ENCODE assay signal across 8 mouse cellular contexts in the genomic region with DNA sequence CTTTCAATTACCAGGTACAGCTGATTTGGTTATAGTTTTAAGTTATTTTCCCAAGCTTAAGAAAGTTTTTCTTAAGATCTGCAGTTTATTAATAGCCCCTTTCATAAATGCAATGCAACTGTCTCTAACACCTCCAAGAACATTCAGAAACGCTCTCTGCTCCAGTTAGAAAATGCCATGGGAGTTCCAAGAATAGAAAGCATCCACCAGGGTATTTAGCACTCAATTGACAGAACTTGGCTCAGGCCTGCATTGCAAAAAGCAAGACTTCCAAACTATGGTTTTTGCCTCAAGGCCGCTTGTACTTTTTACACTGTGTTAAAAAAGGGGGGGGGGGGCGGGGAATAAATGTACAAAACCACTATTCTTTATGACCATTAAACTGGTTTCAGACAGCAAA. TPM values are rescaled to one million over a fixed set of nuclear protein-coding genes. Genes with fewer than 3 reads are reported as not detected.
DNase-seq lines count a peak whose midpoint lies in the region; ATAC-seq and TF ChIP-seq lines count a peak whose summit lies in the region.

No protein-coding gene starts in this region.

- no peaks in the 10 kb centered on the region for H3K9me3 ChIP-seq in embryonic facial prominence, embryonic 13.5 days
- H3K9me3 ChIP-seq in intestine, embryonic 15.5 days, result no peaks in the 10 kb centered on the region
- no peaks in the 10 kb centered on the region for H3K9me3 ChIP-seq in midbrain, embryonic 16.5 days (replicated peaks; ENCODE audit: control insufficient read depth, low read length, poor library complexity, severe bottlenecking)

- H3K27me3 ChIP-seq in embryonic facial prominence, embryonic 13.5 days, result peaks cover 15% of the 10 kb centered on the region
- no peaks in the 10 kb centered on the region for H3K27me3 ChIP-seq in intestine, embryonic 15.5 days (replicated peaks)
- no peaks in the 10 kb centered on the region for H3K27me3 ChIP-seq in midbrain, embryonic 16.5 days (ENCODE audit: control insufficient read depth, insufficient read depth, low read depth, low read length)

- peak overlapping the region; percentile 87 for H3K4me3 ChIP-seq in layer of hippocampus, adult 2 months
- H3K4me3 ChIP-seq in embryonic facial prominence, embryonic 13.5 days, result peak overlapping the region; percentile 81
- H3K4me3 ChIP-seq in intestine, embryonic 15.5 days (replicated peaks), result no peak overlapping the region
- H3K4me3 ChIP-seq in midbrain, embryonic 16.5 days (ENCODE audit: low read depth, low read length), result peak overlapping the region; percentile 90; the same call in 1 of the 2 replicates

- 37% methylated on average over 3 of the region's 3 CpGs for WGBS in embryonic facial prominence, embryonic 13.5 days
- WGBS in intestine, embryonic 15.5 days, result 53% methylated on average over 3 of the region's 3 CpGs
- WGBS in midbrain, embryonic 16.5 days, result 33% methylated on average over 3 of the region's 3 CpGs

- DNase-seq in layer of hippocampus, adult 2 months (ENCODE audit: low spot score in 2 of 2), result peak; percentile 34 to 52
- DNase-seq in layer of hippocampus, postnatal 36 days, result no peak
- DNase-seq in embryo, embryonic 10 days (ENCODE audit: low spot score), result no peak
- no peak for DNase-seq in ovary, postnatal 14 days (ENCODE audit: low spot score)

- peaks cover 19% of the 10 kb centered on the region for H3K4me1 ChIP-seq in embryonic facial prominence, embryonic 13.5 days
- H3K4me1 ChIP-seq in intestine, embryonic 15.5 days (replicated peaks), result 0 out of 2 replicates have a peak, but pooled peaks cover 10% of the 10 kb centered on the region
- peaks cover 21% of the 10 kb centered on the region for H3K4me1 ChIP-seq in midbrain, embryonic 16.5 days (ENCODE audit: control insufficient read depth, insufficient read depth, low read length)

- no peaks in the 10 kb centered on the region for H3K36me3 ChIP-seq in embryonic facial prominence, embryonic 13.5 days
- no peaks in the 10 kb centered on the region for H3K36me3 ChIP-seq in intestine, embryonic 15.5 days
- H3K36me3 ChIP-seq in midbrain, embryonic 16.5 days (ENCODE audit: control insufficient read depth, insufficient read depth, low read length), result no peaks in the 10 kb centered on the region

- peak overlapping the region; percentile 95 for H3K4me2 ChIP-seq in embryonic facial prominence, embryonic 13.5 days
- peak overlapping the region; percentile 89 for H3K4me2 ChIP-seq in intestine, embryonic 15.5 days (replicated peaks)
- H3K4me2 ChIP-seq in midbrain, embryonic 16.5 days (ENCODE audit: low read length), result peak overlapping the region; percentile 97

- no peak for ATAC-seq in embryonic facial prominence, embryonic 13.5 days (ENCODE audit: insufficient number of reproducible peaks, insufficient read depth, low FRiP score, low TSS enrichment, low read depth)
- no peak for ATAC-seq in intestine, embryonic 15.5 days
- no peak for ATAC-seq in midbrain, embryonic 16.5 days
- no peak for ATAC-seq in megakaryocyte progenitor cell, adult 5-6 weeks (replicated peaks; ENCODE audit: poor library complexity)

- no peak overlapping the region for H3K9ac ChIP-seq in embryonic facial prominence, embryonic 13.5 days
- no peak overlapping the region for H3K9ac ChIP-seq in intestine, embryonic 15.5 days
- 0 out of 2 replicates have a peak overlapping the region, but pooled peaks have one; percentile 96 for H3K9ac ChIP-seq in midbrain, embryonic 16.5 days (ENCODE audit: low read depth, low read length)

- TF ChIP-seq CTCF in layer of hippocampus, adult 2 months (conservative IDR thresholded peaks at IDR 0.05), result no peak

- H3K27ac ChIP-seq in layer of hippocampus, adult 2 months, result peak overlapping the region; percentile 98
- no peak overlapping the region for H3K27ac ChIP-seq in embryonic facial prominence, embryonic 13.5 days
- H3K27ac ChIP-seq in intestine, embryonic 15.5 days, result no peak overlapping the region
- H3K27ac ChIP-seq in midbrain, embryonic 16.5 days (ENCODE audit: low read length), result peak overlapping the region; percentile 84; the same call in 1 of the 2 replicates

RNA-seq across cellular contexts. Expression of a gene that starts 0.6 kb away (rescaled TPM):
- total RNA-seq in layer of hippocampus, adult 2 months (2021), result 10 to 100 TPM; 51.2 to 52.4 TPM
- 10 to 100 TPM; 48.8 to 56.0 TPM for total RNA-seq in layer of hippocampus, postnatal 36 days (2021)
- 6.4 and 6.8 TPM in 2 replicates for polyA plus RNA-seq in embryonic facial prominence, embryonic 13.5 days (2015; fragmentation: Nextera tagmentation; extraction: Ambion mirVana)
- polyA plus RNA-seq in intestine, embryonic 15.5 days (2015; fragmentation: Nextera tagmentation; extraction: Ambion mirVana), result 12.3 and 12.6 TPM in 2 replicates
- 14.8 and 15.2 TPM in 2 replicates for polyA plus RNA-seq in midbrain, embryonic 16.5 days (2015; fragmentation: Nextera tagmentation; extraction: Ambion mirVana)
- total RNA-seq in megakaryocyte progenitor cell, adult 5-6 weeks (2015), result 11.4 and 13.7 TPM in 2 replicates
- total RNA-seq in megakaryocyte progenitor cell, adult 5-6 weeks (2017), result 5.5 and 5.9 TPM in 2 replicates

RNA-seq across cellular contexts. Expression of a gene that starts 4.5 kb away (rescaled TPM):
- 1 to 10 TPM; 7.4 to 9.2 TPM for total RNA-seq in layer of hippocampus, adult 2 months (2021)
- 1 to 10 TPM; 4.7 to 8.4 TPM for total RNA-seq in layer of hippocampus, postnatal 36 days (2021)
- 0.30 and 0.77 TPM in 2 replicates for polyA plus RNA-seq in embryonic facial prominence, embryonic 13.5 days (2015; fragmentation: Nextera tagmentation; extraction: Ambion mirVana)
- polyA plus RNA-seq in intestine, embryonic 15.5 days (2015; fragmentation: Nextera tagmentation; extraction: Ambion mirVana), result 1.1 and 1.2 TPM in 2 replicates
- polyA plus RNA-seq in midbrain, embryonic 16.5 days (2015; fragmentation: Nextera tagmentation; extraction: Ambion mirVana), result 0.78 and 1.4 TPM in 2 replicates
- total RNA-seq in megakaryocyte progenitor cell, adult 5-6 weeks (2015), result 0.12 TPM in 1 of 2 replicates, not detected in the other
- 0.21 TPM in 1 of 2 replicates, not detected in the other for total RNA-seq in megakaryocyte progenitor cell, adult 5-6 weeks (2017)

RNA-seq across cellular contexts. Expression of a gene that starts 27.0 kb away (rescaled TPM):
- 100 to 1,000 TPM; 105 to 114 TPM for total RNA-seq in layer of hippocampus, adult 2 months (2021)
- 100 to 1,000 TPM; 102 to 122 TPM for total RNA-seq in layer of hippocampus, postnatal 36 days (2021)
- polyA plus RNA-seq in embryonic facial prominence, embryonic 13.5 days (2015; fragmentation: Nextera tagmentation; extraction: Ambion mirVana), result 45.4 and 47.6 TPM in 2 replicates
- 29.7 and 29.9 TPM in 2 replicates for polyA plus RNA-seq in intestine, embryonic 15.5 days (2015; fragmentation: Nextera tagmentation; extraction: Ambion mirVana)
- polyA plus RNA-seq in midbrain, embryonic 16.5 days (2015; fragmentation: Nextera tagmentation; extraction: Ambion mirVana), result 48.9 and 52.6 TPM in 2 replicates
- 28.5 and 45.0 TPM in 2 replicates for total RNA-seq in megakaryocyte progenitor cell, adult 5-6 weeks (2015)
- 31.0 and 48.1 TPM in 2 replicates for total RNA-seq in megakaryocyte progenitor cell, adult 5-6 weeks (2017)

Comparison
In these comparisons a context has a peak if more than half of its experiments do, and no peak if none do; other contexts are left out.
1. DNase-seq: peak in layer of hippocampus, adult 2 months (2 of 2); none in layer of hippocampus, postnatal 36 days (0 of 2), embryo, embryonic 10 days (single experiment) and ovary, postnatal 14 days (single experiment).
2. H3K27ac ChIP-seq: peak in layer of hippocampus, adult 2 months (single experiment) and midbrain, embryonic 16.5 days (single experiment); none in embryonic facial prominence, embryonic 13.5 days (single experiment) and intestine, embryonic 15.5 days (single experiment).
3. RNA of a gene that starts 4.5 kb away (total RNA-seq): 7.4 to 9.2 TPM in layer of hippocampus, adult 2 months and 4.7 to 8.4 TPM in layer of hippocampus, postnatal 36 days; 0.12 to 0.21 TPM in megakaryocyte progenitor cell, adult 5-6 weeks; every median in the first group is over 4 times any median in the second.
4. Peak in every context shown above with its lines, with median percentiles within 50 percentile points of each other: H3K4me2 ChIP-seq.